Mouse (Mus musculus): ENCODE measurements at regions not wholly inside any gene's neighbourhood (a gene's known extent, or its start where the extent isn't known, plus 50 kb on each side); places are given as distances from the start of the nearest gene placed in this dataset.

GRCm38 (mm10) chr1:35465081-35465480 lies 603.1 kb upstream of the Hs6st1 start:
- H3K9ac ChIP-seq (ENCODE audit: low read depth, low read length), result no peak overlapping the region
- ATAC-seq (ENCODE audit: low FRiP score, low TSS enrichment), result no peak
- no peak overlapping the region for H3K4me2 ChIP-seq (replicated peaks; ENCODE audit: low read depth, low read length)
- no peaks in the 10 kb centered on the region for H3K36me3 ChIP-seq (ENCODE audit: control insufficient read depth, insufficient read depth, low read length)
- no peaks in the 10 kb centered on the region for H3K9me3 ChIP-seq (ENCODE audit: control insufficient read depth, low read length)
- no peaks in the 10 kb centered on the region for H3K27me3 ChIP-seq (ENCODE audit: control insufficient read depth, insufficient read depth, low read length)
- H3K27ac ChIP-seq (ENCODE audit: low read depth, low read length), result no peak overlapping the region
- WGBS, result 52% methylated on average over 3 of the region's 3 CpGs
- H3K4me1 ChIP-seq (ENCODE audit: control insufficient read depth, insufficient read depth, low read length), result no peaks in the 10 kb centered on the region
- H3K4me3 ChIP-seq (ENCODE audit: low read length), result no peak overlapping the region

GRCm38 (mm10) chr1:35469185-35469753 lies 598.9 kb upstream of the Hs6st1 start:
- Histone ChIP-seq H3K4me3 (ENCODE audit: low read length) (no peak overlapping the region), H3K4me1 (ENCODE audit: control insufficient read depth, insufficient read depth, low read length) (no peaks in the 10 kb centered on the region), H3K36me3 (ENCODE audit: control insufficient read depth, insufficient read depth, low read length) (no peaks in the 10 kb centered on the region), H3K9ac (ENCODE audit: low read depth, low read length) (no peak overlapping the region), H3K9me3 (ENCODE audit: control insufficient read depth, low read length) (peaks cover 10% of the 10 kb centered on the region; the same call in 1 of the 2 replicates), H3K27me3 (ENCODE audit: control insufficient read depth, insufficient read depth, low read length) (no peaks in the 10 kb centered on the region), H3K27ac (ENCODE audit: low read depth, low read length) (no peak overlapping the region), H3K4me2 (replicated peaks; ENCODE audit: low read depth, low read length) (no peak overlapping the region)
- ATAC-seq (ENCODE audit: low FRiP score, low TSS enrichment), result no peak
- WGBS, result 76% methylated on average over 4 of the region's 4 CpGs

- 96% methylated on average over 1 of the region's 1 CpGs for WGBS
- Histone ChIP-seq H3K27ac (ENCODE audit: low read depth, low read length) (no peak overlapping the region), H3K4me2 (replicated peaks; ENCODE audit: low read depth, low read length) (no peak overlapping the region), H3K9me3 (ENCODE audit: control insufficient read depth, low read length) (peaks cover 14% of the 10 kb centered on the region; the same call in 1 of the 2 replicates), H3K27me3 (ENCODE audit: control insufficient read depth, insufficient read depth, low read length) (no peaks in the 10 kb centered on the region), H3K36me3 (ENCODE audit: control insufficient read depth, insufficient read depth, low read length) (no peaks in the 10 kb centered on the region), H3K4me1 (ENCODE audit: control insufficient read depth, insufficient read depth, low read length) (no peaks in the 10 kb centered on the region), H3K9ac (ENCODE audit: low read depth, low read length) (no peak overlapping the region), H3K4me3 (ENCODE audit: low read length) (no peak overlapping the region)
- no peak for ATAC-seq (ENCODE audit: low FRiP score, low TSS enrichment)
Observed at GRCm38 (mm10) chr1:35478262-35478661, 589.9 kb upstream of the Hs6st1 start.

GRCm38 (mm10) chr1:35495963-35496362 lies 572.2 kb upstream of the Hs6st1 start:
- Histone ChIP-seq H3K27me3 (ENCODE audit: control insufficient read depth, insufficient read depth, low read length) (no peaks in the 10 kb centered on the region), H3K27ac (ENCODE audit: low read depth, low read length) (no peak overlapping the region), H3K4me3 (ENCODE audit: low read length) (no peak overlapping the region), H3K36me3 (ENCODE audit: control insufficient read depth, insufficient read depth, low read length) (no peaks in the 10 kb centered on the region), H3K4me2 (replicated peaks; ENCODE audit: low read depth, low read length) (no peak overlapping the region), H3K9me3 (ENCODE audit: control insufficient read depth, low read length) (no peaks in the 10 kb centered on the region), H3K4me1 (ENCODE audit: control insufficient read depth, insufficient read depth, low read length) (no peaks in the 10 kb centered on the region), H3K9ac (ENCODE audit: low read depth, low read length) (no peak overlapping the region)
- ATAC-seq (ENCODE audit: low FRiP score, low TSS enrichment), result no peak
- WGBS, result 52% methylated on average over 5 of the region's 5 CpGs

GRCm38 (mm10) chr1:35522951-35523350 lies 545.2 kb upstream of the Hs6st1 start:
- Histone ChIP-seq H3K4me1 (ENCODE audit: control insufficient read depth, insufficient read depth, low read length) (0 out of 2 replicates have a peak, but pooled peaks cover 3% of the 10 kb centered on the region), H3K9ac (ENCODE audit: low read depth, low read length) (no peak overlapping the region), H3K27ac (ENCODE audit: low read depth, low read length) (no peak overlapping the region), H3K4me2 (replicated peaks; ENCODE audit: low read depth, low read length) (no peak overlapping the region), H3K27me3 (ENCODE audit: control insufficient read depth, insufficient read depth, low read length) (no peaks in the 10 kb centered on the region), H3K4me3 (ENCODE audit: low read length) (no peak overlapping the region), H3K9me3 (ENCODE audit: control insufficient read depth, low read length) (no peaks in the 10 kb centered on the region), H3K36me3 (ENCODE audit: control insufficient read depth, insufficient read depth, low read length) (no peaks in the 10 kb centered on the region)
- no peak for ATAC-seq (ENCODE audit: low FRiP score, low TSS enrichment)
- 78% methylated on average over 5 of the region's 5 CpGs for WGBS

- Histone ChIP-seq H3K4me3 (ENCODE audit: low read length) (no peak overlapping the region), H3K27me3 (ENCODE audit: control insufficient read depth, insufficient read depth, low read length) (no peaks in the 10 kb centered on the region), H3K36me3 (ENCODE audit: control insufficient read depth, insufficient read depth, low read length) (no peaks in the 10 kb centered on the region), H3K9ac (ENCODE audit: low read depth, low read length) (no peak overlapping the region), H3K9me3 (ENCODE audit: control insufficient read depth, low read length) (no peaks in the 10 kb centered on the region), H3K4me1 (ENCODE audit: control insufficient read depth, insufficient read depth, low read length) (0 out of 2 replicates have a peak, but pooled peaks cover 3% of the 10 kb centered on the region), H3K4me2 (replicated peaks; ENCODE audit: low read depth, low read length) (no peak overlapping the region), H3K27ac (ENCODE audit: low read depth, low read length) (no peak overlapping the region)
- ATAC-seq (ENCODE audit: low FRiP score, low TSS enrichment), result no peak
- WGBS, result 37% methylated on average over 2 of the region's 2 CpGs
Observed at GRCm38 (mm10) chr1:35523790-35524362, 544.3 kb upstream of the Hs6st1 start.

GRCm38 (mm10) chr1:35524788-35525187 lies 543.4 kb upstream of the Hs6st1 start:
- Histone ChIP-seq H3K4me2 (replicated peaks; ENCODE audit: low read depth, low read length) (no peak overlapping the region), H3K9me3 (ENCODE audit: control insufficient read depth, low read length) (no peaks in the 10 kb centered on the region), H3K36me3 (ENCODE audit: control insufficient read depth, insufficient read depth, low read length) (no peaks in the 10 kb centered on the region), H3K9ac (ENCODE audit: low read depth, low read length) (no peak overlapping the region), H3K27ac (ENCODE audit: low read depth, low read length) (no peak overlapping the region), H3K4me3 (ENCODE audit: low read length) (no peak overlapping the region), H3K27me3 (ENCODE audit: control insufficient read depth, insufficient read depth, low read length) (no peaks in the 10 kb centered on the region), H3K4me1 (ENCODE audit: control insufficient read depth, insufficient read depth, low read length) (0 out of 2 replicates have a peak, but pooled peaks cover 3% of the 10 kb centered on the region)
- ATAC-seq (ENCODE audit: low FRiP score, low TSS enrichment), result no peak
- WGBS, result 51% methylated on average over 5 of the region's 5 CpGs

- H3K4me3 ChIP-seq (ENCODE audit: low read length), result no peak overlapping the region
- no peaks in the 10 kb centered on the region for H3K9me3 ChIP-seq (ENCODE audit: control insufficient read depth, low read length)
- no peak overlapping the region for H3K27ac ChIP-seq (ENCODE audit: low read depth, low read length)
- no peaks in the 10 kb centered on the region for H3K36me3 ChIP-seq (ENCODE audit: control insufficient read depth, insufficient read depth, low read length)
- H3K4me1 ChIP-seq (ENCODE audit: control insufficient read depth, insufficient read depth, low read length), result 0 out of 2 replicates have a peak, but pooled peaks cover 3% of the 10 kb centered on the region
- ATAC-seq (ENCODE audit: low FRiP score, low TSS enrichment), result peak; percentile 63
- no peaks in the 10 kb centered on the region for H3K27me3 ChIP-seq (ENCODE audit: control insufficient read depth, insufficient read depth, low read length)
- 41% methylated on average over 12 of the region's 12 CpGs for WGBS
- H3K9ac ChIP-seq (ENCODE audit: low read depth, low read length), result no peak overlapping the region
- H3K4me2 ChIP-seq (replicated peaks; ENCODE audit: low read depth, low read length), result no peak overlapping the region
Observed at GRCm38 (mm10) chr1:35527750-35528476, 540.3 kb upstream of the Hs6st1 start.

- H3K4me1 ChIP-seq (ENCODE audit: control insufficient read depth, insufficient read depth, low read length), result no peaks in the 10 kb centered on the region
- H3K27me3 ChIP-seq (ENCODE audit: control insufficient read depth, insufficient read depth, low read length), result no peaks in the 10 kb centered on the region
- no peak for ATAC-seq (ENCODE audit: low FRiP score, low TSS enrichment)
- no peaks in the 10 kb centered on the region for H3K9me3 ChIP-seq (ENCODE audit: control insufficient read depth, low read length)
- no peak overlapping the region for H3K9ac ChIP-seq (ENCODE audit: low read depth, low read length)
- no peak overlapping the region for H3K4me2 ChIP-seq (replicated peaks; ENCODE audit: low read depth, low read length)
- H3K36me3 ChIP-seq (ENCODE audit: control insufficient read depth, insufficient read depth, low read length), result no peaks in the 10 kb centered on the region
- no peak overlapping the region for H3K27ac ChIP-seq (ENCODE audit: low read depth, low read length)
- H3K4me3 ChIP-seq (ENCODE audit: low read length), result no peak overlapping the region
Observed at GRCm38 (mm10) chr1:35535470-35535869, 532.7 kb upstream of the Hs6st1 start.

All from kidney, embryonic 14.5 days (tissue).